Mouse (Mus musculus) stomach, postnatal 0 days (tissue): ENCODE data around the gene Gm21866. TPM values are rescaled to one million over a fixed set of nuclear protein-coding genes. Genes with fewer than 3 reads are reported as not detected.
"Not testable (repeated sequence)": the region's sequence is repeated elsewhere in the genome, so short reads cannot be mapped to it uniquely, and the experiment has no call there.

ENCODE experiments used
- ATAC-seq: fragments of 200-750 bp; cut with Nextera tagmentation; 2 replicates; pipeline ENCODE4 v1.8.0; 2017; ENCODE audit not compliant: low FRiP score, low TSS enrichment
- DNase-seq: peaks from one replicate; pipeline ENCODE4 v3.0.0-alpha.2; 2016; ENCODE audit warnings: low spot score
- H3K27ac ChIP-seq: fragments of 300-500 bp; sonication (generic); replicated peaks from 2 replicates; pipeline ENCODE4 v1.5.1; 2014; ENCODE audit warnings: mild to moderate bottlenecking, control low read depth
- H3K27me3 ChIP-seq: fragments of 300-500 bp; sonication (generic); 2 replicates; pipeline ENCODE4 v1.6.1; 2014; ENCODE audit warnings: low read length; ENCODE audit not compliant: control insufficient read depth, insufficient read depth
- H3K36me3 ChIP-seq: fragments of 300-500 bp; sonication (generic); 2 replicates; pipeline ENCODE4 v1.6.1; 2014; ENCODE audit warnings: low read length, mixed read lengths; ENCODE audit not compliant: control insufficient read depth, insufficient read depth
- H3K4me1 ChIP-seq: fragments of 300-500 bp; sonication (generic); replicated peaks from 2 replicates; pipeline ENCODE4 v1.6.1; 2014; ENCODE audit warnings: antibody characterized with exemption; ENCODE audit not compliant: control insufficient read depth, insufficient read depth
- H3K4me2 ChIP-seq: fragments of 300-500 bp; sonication (generic); replicated peaks from 2 replicates; pipeline ENCODE4 v1.6.1; 2014; ENCODE audit warnings: low read depth, mild to moderate bottlenecking, control low read depth, moderate library complexity
- H3K4me3 ChIP-seq: fragments of 300-500 bp; sonication (generic); 2 replicates; pipeline ENCODE4 v1.5.1; 2014; ENCODE audit warnings: low read depth, low read length, control low read depth
- H3K9ac ChIP-seq: fragments of 300-500 bp; sonication (generic); 2 replicates; pipeline ENCODE4 v1.6.1; 2014; ENCODE audit warnings: mild to moderate bottlenecking, low read length, control low read depth, mixed read lengths
- H3K9me3 ChIP-seq: fragments of 300-500 bp; sonication (generic); 2 replicates; pipeline ENCODE4 v1.6.1; 2016; ENCODE audit warnings: low read length; ENCODE audit not compliant: control insufficient read depth
- WGBS: fragments of 180-500 bp; shearing (Covaris S2); extraction: QIAGEN DNeasy Blood & Tissue Kit; methylation state at CpG from one replicate; pipeline ENCODE4 v1.1.7; 2014; 5-methylcytosine and 5-hydroxymethylcytosine counted together
- polyA plus RNA-seq: library from polyadenylated mRNA; unstranded; fragments of >200 nt; fragmentation: Nextera tagmentation; extraction: Ambion mirVana; gene quantifications from 2 replicates; pipeline ENCODE4 v1.2.1, GENCODE M21; 2015

The Gm21866 gene
- polyA plus RNA-seq, result not detected in 2 replicates

DNA sequence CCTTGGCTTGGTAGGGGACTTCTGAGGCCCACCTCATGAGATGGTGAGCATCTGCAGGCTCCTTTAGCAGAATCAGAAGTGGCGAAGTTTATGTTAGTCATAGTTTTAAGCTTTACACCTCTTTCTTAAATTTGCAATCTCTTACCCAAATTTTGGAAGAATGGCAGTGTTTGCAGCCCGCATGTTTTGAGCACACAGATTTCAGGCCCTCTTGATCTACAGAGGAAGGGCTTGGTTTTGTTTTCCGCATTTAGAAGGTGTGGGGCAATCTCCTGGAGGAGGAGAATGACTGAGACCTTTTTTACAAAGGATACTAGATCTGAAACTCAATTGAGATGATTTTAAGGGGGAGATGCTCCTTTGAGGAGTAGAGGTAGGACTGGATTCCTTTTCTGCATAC is at the start of gene Gm21866:
TSS of gene Gm21866 (minus strand) at position 101 of the 400 bp plus-strand sequence.
- H3K9ac ChIP-seq, H3K4me2 ChIP-seq, H3K27ac ChIP-seq, H3K4me3 ChIP-seq, H3K36me3 ChIP-seq, DNase-seq, H3K9me3 ChIP-seq, H3K4me1 ChIP-seq, ATAC-seq, H3K27me3 ChIP-seq: not testable (repeated sequence)
- 63% methylated on average over 1 of the region's 3 CpGs for WGBS

DNA sequence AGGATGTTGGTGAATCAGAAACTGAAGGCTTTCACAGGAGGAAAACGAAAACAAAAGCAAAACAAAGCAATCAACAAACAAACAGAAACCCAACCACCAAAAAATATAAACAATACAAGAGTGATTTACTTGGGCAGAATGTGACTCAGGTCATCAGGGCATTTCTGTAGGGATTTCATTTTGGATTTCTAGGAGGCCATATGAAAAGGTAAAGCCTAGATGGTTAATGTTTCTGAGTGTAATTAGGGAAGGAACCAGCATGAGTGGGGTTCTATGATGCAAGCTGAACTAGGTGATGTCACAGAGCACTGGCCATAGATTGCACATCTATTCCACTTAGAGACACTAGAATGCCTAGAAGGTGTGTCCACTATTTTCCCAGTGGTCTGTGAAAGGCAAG is 28.3 kb upstream of the Gm21866 start, which contains the start of gene Gm20773:
TSS of gene Gm20773 (plus strand) at position 301 of the 400 bp plus-strand sequence.
- not testable (repeated sequence) for H3K27ac ChIP-seq, H3K36me3 ChIP-seq, H3K9me3 ChIP-seq, H3K4me3 ChIP-seq, H3K4me2 ChIP-seq, H3K9ac ChIP-seq, DNase-seq, H3K4me1 ChIP-seq, ATAC-seq, H3K27me3 ChIP-seq
- WGBS, result no CpG with 5 or more reads among the region's 1 CpGs

Other genes with a start within 250 kb of the Gm21866 start
- not detected in 2 replicates for gene Gm21828, start 241.7 kb downstream of the Gm21866 start, polyA plus RNA-seq
- not detected in 2 replicates for gene Gm21440, start 213.2 kb downstream of the Gm21866 start, polyA plus RNA-seq
- gene Gm21454, start 213.1 kb downstream of the Gm21866 start, polyA plus RNA-seq, result not detected in 2 replicates
- gene Gm21725, start 116.5 kb downstream of the Gm21866 start, polyA plus RNA-seq, result not detected in 2 replicates
- gene Gm20773, start 28.4 kb upstream of the Gm21866 start, polyA plus RNA-seq, result not detected in 2 replicates